Mouse (Mus musculus) adrenal gland, postnatal 36 days (tissue): ENCODE measurements around the gene Dmd. TPM values are rescaled to one million over a fixed set of nuclear protein-coding genes. Genes with fewer than 3 reads are reported as not detected.
"Not testable (repeated sequence)": the region's sequence is repeated elsewhere in the genome, so short reads cannot be mapped to it uniquely, and the experiment has no call there.

Experiments
- DNase-seq, 2 experiments: peaks; one replicate each; pipeline ENCODE4 v3.0.0; 2021; ENCODE audit warnings: mixed read lengths in 1 of 2
- long read RNA-seq, 2 experiments: library from polyadenylated mRNA; stranded (forward); transcript quantifications; one replicate each; pipeline ENCODE4 v2.0.0; 2021; ENCODE audit warnings: borderline sequencing depth in 2 of 2
- total RNA-seq, 2 experiments: library from RNA; stranded (reverse); gene quantifications; 2 replicates each; pipeline ENCODE4 v1.2.3; 2021

Dmd gene
- total RNA-seq = 10 to 100 TPM; 37.0 to 93.0 TPM
- long read RNA-seq, experiment 1, partial matches to known transcripts = 2 of 8 reads
- long read RNA-seq, experiment 1, other reads (novel, unspliced or antisense) = 5 of 8 reads
- long read RNA-seq, experiment 2, partial matches to known transcripts = 0 of 1 reads
- long read RNA-seq, experiment 2, other reads (novel, unspliced or antisense) = 1 of 1 reads

- DNase-seq = no peak
Measured at GRCm38 (mm10) chrX:82948630-82949029, at the start of gene Dmd. Gene Dmd (plus strand): TSS chrX:82948870.

- no peak for DNase-seq
Measured at GRCm38 (mm10) chrX:82901515-82901914, 47.2 kb upstream of the Dmd start.

GRCm38 (mm10) chrX:82987683-82988082 lies 39.0 kb downstream of the Dmd start:
- DNase-seq = no peak

GRCm38 (mm10) chrX:83050190-83050589 lies 101.5 kb downstream of the Dmd start:
- no peak for DNase-seq

DNA sequence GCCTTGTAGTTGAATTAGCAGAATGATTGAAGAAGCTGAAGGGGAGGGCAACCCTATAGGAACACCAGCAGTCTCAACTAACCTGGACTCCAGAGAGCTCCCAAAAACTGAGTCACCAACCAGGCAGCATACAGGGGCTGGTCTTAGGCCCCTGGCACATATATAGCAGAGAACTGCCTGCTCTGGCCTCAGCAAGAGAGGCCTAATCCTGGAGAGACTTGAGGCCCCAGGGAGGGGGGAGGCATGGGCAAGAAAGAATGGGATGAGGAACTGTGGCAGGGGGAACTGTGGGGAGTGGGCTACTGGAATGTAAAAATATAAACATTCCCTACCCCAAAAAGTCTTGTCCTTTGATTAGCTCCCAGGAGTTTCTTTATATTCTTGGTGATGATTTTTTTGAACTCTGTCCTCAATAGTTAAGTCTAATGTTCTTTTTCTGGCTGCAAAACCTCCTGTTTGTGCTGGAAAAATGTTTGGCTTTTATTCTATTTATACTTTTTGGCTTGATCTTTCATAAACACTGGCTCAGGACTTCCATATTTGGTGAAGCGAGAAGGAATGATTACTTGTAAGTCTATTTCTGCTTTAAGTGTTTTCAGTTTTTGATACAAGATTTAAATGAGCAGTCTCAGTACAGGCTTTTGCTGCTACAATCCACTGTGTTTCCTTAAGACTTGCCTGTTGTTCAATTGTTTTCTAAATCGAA lies 167.7 kb downstream of the Dmd start:
- DNase-seq = no peak

DNA sequence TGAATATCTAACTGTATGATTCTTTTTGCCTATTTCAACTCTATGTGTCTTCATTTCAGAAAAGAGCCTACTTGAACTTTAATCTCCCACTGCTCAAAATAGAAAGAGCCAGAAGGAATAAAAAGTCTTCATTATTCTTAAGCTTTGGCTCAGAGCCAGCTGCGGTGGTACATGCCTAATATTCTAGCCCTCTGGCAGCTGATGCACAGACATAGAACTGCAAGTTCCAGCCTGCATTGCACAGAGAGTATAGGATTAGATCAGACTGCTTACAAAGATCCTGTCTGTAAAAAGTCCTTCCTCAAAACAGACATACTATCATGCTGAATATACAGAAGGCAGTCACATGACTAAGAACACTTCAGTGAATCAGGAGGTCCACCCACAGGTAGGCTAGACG lies 168.5 kb downstream of the Dmd start:
- no peak for DNase-seq

- no peak for DNase-seq
Measured at GRCm38 (mm10) chrX:83220563-83220962, 271.9 kb downstream of the Dmd start.

DNA sequence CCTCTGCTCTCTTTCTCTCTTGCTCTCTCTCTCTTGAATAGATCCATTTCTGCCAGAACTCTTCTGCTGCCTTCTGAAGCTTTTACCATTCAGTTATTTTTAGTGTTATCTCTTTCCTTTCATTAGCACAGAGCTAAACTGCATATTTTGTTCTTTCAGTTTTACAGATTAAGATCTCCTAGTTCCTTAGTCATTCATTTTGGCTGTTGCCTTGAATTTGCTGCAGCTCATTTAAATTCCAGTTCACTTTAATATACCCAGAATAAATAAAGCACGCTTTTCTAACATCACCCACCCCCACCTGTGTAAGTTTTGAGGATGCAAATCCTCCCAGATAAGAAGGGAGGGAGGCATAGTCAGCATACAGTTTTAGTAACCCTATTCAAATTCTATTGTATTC lies 272.4 kb downstream of the Dmd start:
- DNase-seq = no peak

GRCm38 (mm10) chrX:83487598-83487997 lies 538.9 kb downstream of the Dmd start, which contains the start of gene Tsga8:
Gene Tsga8 (minus strand): TSS chrX:83487924.
- no peak for DNase-seq

GRCm38 (mm10) chrX:83674998-83675397 lies 726.3 kb downstream of the Dmd start:
- peak in 1 of 2 experiments; percentile 0 for DNase-seq

DNA sequence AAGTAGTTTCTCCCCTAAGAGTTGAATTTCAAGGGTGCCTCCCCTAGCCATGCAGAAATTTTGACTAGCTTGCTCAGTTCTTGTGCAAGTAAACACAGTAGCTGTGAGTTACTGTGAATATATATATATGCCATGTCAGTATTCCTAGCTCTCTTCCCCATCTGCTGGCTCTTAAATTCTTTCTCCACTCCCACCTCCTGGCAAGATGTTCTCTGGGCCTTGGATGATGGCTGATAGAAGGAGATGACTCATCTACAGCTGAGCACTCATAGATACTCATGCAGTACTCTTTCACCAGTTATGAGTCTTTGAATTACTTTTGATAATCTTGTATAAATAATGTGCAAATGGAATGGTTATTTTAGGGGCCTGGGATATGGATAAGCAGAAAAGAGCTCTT lies 737.9 kb downstream of the Dmd start:
- no peak for DNase-seq

DNA sequence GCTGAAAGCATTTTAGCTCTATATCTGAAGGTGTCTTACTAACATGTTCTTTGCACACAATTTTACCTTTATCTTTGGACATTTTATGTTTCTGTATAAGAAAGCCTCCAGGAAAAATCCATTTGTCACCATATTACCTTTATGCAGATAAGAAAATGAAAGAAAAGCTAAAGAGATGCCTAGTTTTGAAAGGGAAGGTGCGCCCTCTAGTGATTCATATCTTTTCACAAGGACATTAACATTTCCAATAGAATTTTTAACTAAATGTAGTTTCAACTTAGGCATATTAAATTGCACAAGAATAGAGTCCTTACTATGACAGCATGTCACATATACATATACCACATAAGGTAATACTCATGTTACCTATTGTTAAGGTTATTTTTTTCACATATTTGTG lies 791.9 kb downstream of the Dmd start:
- DNase-seq = no peak

DNA sequence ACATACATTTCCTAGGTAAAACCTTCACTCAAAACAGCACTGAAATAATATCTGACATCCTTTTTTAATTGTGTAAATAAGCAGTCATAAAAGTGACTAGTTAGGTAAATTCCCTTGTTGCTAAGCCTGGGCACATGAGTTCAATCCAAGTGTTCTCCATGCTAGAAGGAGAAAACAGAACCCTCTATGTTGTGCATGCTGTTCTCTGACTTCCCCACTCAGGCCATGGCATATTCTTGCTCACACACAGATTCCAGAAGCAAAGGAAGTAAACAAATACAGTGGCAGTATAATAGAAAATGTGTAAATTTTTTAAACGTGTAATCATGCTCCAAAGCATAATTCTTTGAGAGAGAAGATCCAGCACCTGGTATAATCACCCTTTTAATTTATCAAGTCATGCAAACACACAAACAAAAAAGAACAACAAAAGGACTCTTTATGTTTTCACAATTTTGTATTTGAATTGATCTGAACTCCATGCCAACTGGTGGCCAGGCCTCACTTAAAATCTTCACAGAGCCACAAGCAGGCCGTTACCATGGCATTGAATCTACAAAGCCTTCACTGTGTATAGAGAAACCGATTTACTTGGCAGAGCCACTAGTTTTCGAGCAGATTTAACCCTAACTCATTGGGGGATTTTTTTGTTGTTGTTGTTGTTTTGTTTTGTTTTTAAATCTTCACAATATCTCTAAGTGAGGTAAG lies 797.8 kb downstream of the Dmd start:
- no peak for DNase-seq

DNA sequence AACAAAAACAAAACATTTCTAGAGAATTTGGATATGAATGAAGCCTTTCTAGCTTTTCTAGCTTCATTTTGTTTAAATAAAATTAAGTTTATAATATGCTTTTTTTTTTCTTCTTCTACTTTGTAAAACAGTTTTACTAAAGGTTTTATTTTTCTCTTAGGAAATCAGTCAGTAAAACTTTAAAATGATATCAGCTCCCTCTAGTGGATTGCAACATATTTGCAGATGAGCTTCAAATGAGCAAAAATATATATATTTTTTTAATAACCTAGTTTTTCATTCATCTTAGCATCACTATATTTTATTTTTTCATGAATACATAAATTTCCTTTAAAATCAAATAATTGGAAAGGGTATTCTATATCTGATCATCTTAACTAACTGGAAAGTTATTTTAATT lies 838.7 kb downstream of the Dmd start:
- no peak for DNase-seq

DNA sequence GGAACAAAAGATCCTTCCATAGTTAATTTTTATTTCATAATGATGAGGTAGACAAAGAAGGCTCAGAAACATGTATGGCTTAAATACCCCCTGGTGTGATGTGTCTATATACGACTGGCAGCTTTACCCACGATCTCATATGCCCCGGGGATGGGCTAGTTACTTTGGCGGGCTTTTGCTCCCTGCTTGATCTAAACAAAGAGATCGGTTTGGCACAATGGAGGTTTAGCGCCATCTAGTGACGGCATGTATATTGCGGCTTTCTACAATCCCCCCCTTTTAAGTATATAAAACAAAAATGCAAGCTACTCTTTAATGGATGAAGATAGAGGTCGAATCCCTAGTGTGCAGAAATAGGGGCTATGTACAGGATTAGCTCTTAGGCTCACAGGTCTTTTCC lies 918.8 kb downstream of the Dmd start:
- peak in 1 of 2 experiments; percentile 6 for DNase-seq

- DNase-seq = peak in 1 of 2 experiments; percentile 23
Measured at GRCm38 (mm10) chrX:83875389-83875788, 926.7 kb downstream of the Dmd start.

DNA sequence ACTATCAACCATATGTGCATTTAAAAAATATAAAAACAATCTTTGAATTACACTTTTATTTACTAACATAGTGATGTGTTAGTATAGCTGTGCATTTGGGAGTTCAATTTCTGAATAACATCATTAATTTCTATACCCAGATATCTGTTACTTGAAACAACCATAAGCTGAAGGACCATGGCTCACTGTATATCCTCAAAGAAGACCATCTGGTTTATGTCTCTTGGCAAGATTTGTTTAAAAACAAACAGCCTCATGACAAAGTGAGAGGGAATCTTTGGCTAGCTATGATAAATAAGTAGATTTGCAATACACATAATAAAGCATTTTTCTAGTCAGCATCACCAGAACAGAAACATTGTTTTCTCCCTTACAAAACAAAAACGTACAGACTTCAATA lies 1027.2 kb downstream of the Dmd start:
- DNase-seq = no peak

DNA sequence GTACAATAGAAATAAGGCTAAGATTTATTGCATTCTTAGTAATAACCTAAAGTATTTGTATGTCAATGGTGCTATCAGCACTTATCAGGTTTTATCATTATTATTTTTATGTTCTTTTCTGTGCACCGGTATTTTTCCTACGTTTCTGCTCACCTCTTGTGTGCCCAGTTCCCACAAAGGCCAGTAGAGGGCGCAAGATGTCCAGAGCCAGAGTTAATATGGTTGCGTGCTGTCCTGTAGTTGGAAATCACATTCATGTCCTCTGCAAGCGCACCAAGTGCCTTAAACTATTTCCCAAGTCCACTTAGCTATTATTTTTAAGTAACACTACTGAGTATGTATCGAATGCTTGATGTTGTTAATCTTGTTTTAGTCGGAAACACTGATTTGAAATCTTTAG lies 1052.6 kb downstream of the Dmd start:
- DNase-seq = peak; percentile 23 to 40

DNA sequence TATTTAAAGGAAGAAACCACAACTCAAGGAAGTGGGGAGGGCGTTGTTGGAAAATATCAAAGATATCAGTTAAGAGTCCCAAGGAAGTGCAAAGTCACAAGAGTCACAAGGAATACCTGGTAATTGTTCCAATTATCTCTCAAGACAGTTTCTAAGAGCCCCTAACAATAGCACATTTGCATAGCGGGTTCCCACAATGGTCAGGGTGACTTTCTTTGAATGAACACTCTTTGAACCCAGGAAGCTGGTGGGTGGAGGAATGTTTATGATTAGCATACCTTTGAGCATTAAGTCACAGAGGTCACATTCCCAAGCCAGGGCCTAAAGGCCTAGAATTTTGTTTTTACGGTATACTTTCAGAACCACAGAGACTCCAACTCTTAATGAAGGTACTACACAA lies 1113.8 kb downstream of the Dmd start:
- DNase-seq = not testable (repeated sequence)

GRCm38 (mm10) chrX:84165872-84166271 lies 1217.2 kb downstream of the Dmd start:
- no peak for DNase-seq

- no peak for DNase-seq
Measured at GRCm38 (mm10) chrX:84241297-84241859, 1292.7 kb downstream of the Dmd start.

- DNase-seq = no peak
Measured at GRCm38 (mm10) chrX:84330593-84330992, 1381.9 kb downstream of the Dmd start.

- DNase-seq = no peak
Measured at GRCm38 (mm10) chrX:84332177-84332576, 1383.5 kb downstream of the Dmd start.
